Mouse (Mus musculus): ENCODE data around the gene Gm10718. TPM values are rescaled to one million over a fixed set of nuclear protein-coding genes. Genes with fewer than 3 reads are reported as not detected.
"Not testable (repeated sequence)": the region's sequence is repeated elsewhere in the genome, so short reads cannot be mapped to it uniquely, and the experiment has no call there.

Gene Gm10718
- polyA plus RNA-seq (2015; fragmentation: Nextera tagmentation; extraction: Ambion mirVana): not detected in 2 replicates

DNA sequence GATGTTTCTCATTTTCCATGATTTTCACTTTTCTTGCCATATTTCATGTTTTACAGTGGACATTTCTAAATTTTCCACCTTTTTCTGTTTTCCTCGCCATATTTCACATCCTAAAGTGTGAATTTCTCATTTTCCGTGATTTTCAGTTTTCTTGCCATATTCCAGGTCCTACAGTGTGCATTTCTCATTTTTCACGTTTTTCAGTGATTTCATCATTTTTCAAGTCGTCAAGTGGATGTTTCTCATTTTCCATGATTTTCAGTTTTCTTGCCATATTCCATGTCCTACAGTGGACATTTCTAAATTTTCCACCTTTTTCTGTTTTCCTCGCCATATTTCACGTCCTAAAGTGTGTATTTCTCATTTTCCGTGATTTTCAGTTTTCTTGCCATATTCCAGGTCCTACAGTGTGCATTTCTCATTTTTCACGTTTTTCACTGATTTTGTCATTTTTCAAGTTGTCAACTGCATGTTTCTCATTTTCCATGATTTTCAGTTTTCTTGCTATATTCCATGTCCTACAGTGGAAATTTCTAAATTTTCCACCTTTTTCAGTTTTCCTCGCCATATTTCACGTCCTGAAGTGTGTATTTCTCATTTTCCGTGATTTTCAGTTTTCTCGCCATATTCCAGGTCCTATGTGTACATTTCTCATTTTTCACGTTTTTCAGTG, at the start of gene Gm10718:
Gene Gm10718 (plus strand): TSS at position 236 of the 673 bp plus-strand sequence.
- H3K4me2 ChIP-seq; H3K4me1 ChIP-seq (replicated peaks); H3K36me3 ChIP-seq; H3K9ac ChIP-seq; ATAC-seq (ENCODE audit: low read depth); H3K4me3 ChIP-seq; H3K27ac ChIP-seq (replicated peaks); H3K9me3 ChIP-seq; H3K27me3 ChIP-seq: not testable (repeated sequence)
- WGBS: 74% methylated on average over 12 of the region's 13 CpGs

DNA sequence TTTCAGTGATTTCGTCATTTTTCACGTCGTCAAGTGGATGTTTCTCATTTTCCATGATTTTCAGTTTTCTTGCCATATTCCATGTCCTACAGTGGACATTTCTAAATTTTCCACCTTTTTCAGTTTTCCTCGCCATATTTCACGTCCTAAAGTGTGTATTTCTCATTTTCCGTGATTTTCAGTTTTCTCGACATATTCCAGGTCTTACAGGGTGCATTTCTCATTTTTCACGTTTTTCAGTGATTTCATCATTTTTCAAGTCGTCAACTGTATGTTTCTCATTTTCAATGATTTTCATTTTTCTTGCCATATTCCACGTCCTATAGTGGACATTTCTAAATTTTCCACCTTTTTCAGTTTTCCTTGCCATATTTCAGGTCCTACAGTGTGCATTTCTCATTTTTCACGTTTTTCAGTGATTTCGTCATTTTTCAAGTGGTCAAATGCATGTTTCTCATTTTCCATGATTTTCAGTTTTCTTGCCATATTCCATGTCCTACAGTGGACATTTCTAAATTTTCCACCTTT, 22.8 kb upstream of the Gm10718 start, which contains the start of gene Gm10722:
Gene Gm10722 (plus strand): TSS at position 478 of the 528 bp plus-strand sequence.
- H3K9me3 ChIP-seq; H3K27ac ChIP-seq (replicated peaks); H3K9ac ChIP-seq; ATAC-seq (ENCODE audit: low read depth); H3K27me3 ChIP-seq; H3K4me1 ChIP-seq (replicated peaks); H3K4me3 ChIP-seq; H3K36me3 ChIP-seq; H3K4me2 ChIP-seq: not testable (repeated sequence)
- WGBS: 75% methylated on average over 12 of the region's 12 CpGs

DNA sequence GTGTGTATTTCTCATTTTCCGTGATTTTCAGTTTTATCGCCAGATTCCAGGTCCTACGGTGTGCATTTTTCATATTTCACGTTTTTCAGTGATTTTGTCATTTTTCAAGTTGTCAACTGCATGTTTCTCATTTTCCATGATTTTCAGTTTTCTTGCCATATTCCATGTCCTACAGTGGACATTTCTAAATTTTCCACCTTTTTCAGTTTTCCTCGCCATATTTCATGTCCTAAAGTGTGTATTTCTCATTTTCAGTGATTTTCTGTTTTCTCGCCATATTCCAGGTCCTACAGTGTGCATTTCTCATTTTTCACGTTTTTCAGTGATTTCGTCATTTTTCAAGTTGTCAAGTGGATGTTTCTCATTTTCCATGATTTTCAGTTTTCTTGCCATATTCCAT, 22.3 kb upstream of the Gm10718 start:
- not testable (repeated sequence) for ATAC-seq (ENCODE audit: low read depth)

GRCm38 (mm10) chr9:3001948-3002659, 21.2 kb upstream of the Gm10718 start:
- not testable (repeated sequence) for H3K9ac ChIP-seq; H3K36me3 ChIP-seq; H3K27me3 ChIP-seq; H3K4me1 ChIP-seq (replicated peaks); H3K27ac ChIP-seq (replicated peaks); H3K4me3 ChIP-seq; H3K9me3 ChIP-seq; H3K4me2 ChIP-seq
- ATAC-seq (ENCODE audit: low read depth): peak; percentile 91
- WGBS: 69% methylated on average over 9 of the region's 11 CpGs

More for the DNA sequence above, 22.3 kb upstream of the Gm10718 start:
- H3K4me1 ChIP-seq (replicated peaks); H3K4me2 ChIP-seq; H3K36me3 ChIP-seq; H3K4me3 ChIP-seq; H3K9ac ChIP-seq; H3K27ac ChIP-seq (replicated peaks); H3K9me3 ChIP-seq; H3K27me3 ChIP-seq: not testable (repeated sequence)
- 64% methylated on average over 8 of the region's 8 CpGs for WGBS

- ATAC-seq (ENCODE audit: low read depth); H3K27me3 ChIP-seq: not testable (repeated sequence)
These were observed 20.5 kb upstream of the Gm10718 start, which contains the start of gene Gm11168 for GRCm38 (mm10) chr9:3002794-3003396. TSS of gene Gm11168 (plus strand) at chr9:3003346.

GRCm38 (mm10) chr9:3006179-3006578, 17.2 kb upstream of the Gm10718 start:
- peaks cover 11% of the 10 kb centered on the region for H3K9me3 ChIP-seq

More at GRCm38 (mm10) chr9:3002794-3003396, 20.5 kb upstream of the Gm10718 start, which contains the start of gene Gm11168:
- H3K36me3 ChIP-seq; H3K27ac ChIP-seq (replicated peaks); H3K4me1 ChIP-seq (replicated peaks); H3K9me3 ChIP-seq; H3K4me2 ChIP-seq; H3K9ac ChIP-seq; H3K4me3 ChIP-seq: not testable (repeated sequence)
- WGBS: 73% methylated on average over 6 of the region's 14 CpGs

GRCm38 (mm10) chr9:3006636-3007035, 16.7 kb upstream of the Gm10718 start:
- H3K4me1 ChIP-seq (replicated peaks); H3K4me3 ChIP-seq; H3K36me3 ChIP-seq; H3K27me3 ChIP-seq; H3K4me2 ChIP-seq; H3K27ac ChIP-seq (replicated peaks); H3K9ac ChIP-seq: not testable (repeated sequence)
- 71% methylated on average over 8 of the region's 8 CpGs for WGBS
- H3K9me3 ChIP-seq: peaks cover 11% of the 10 kb centered on the region
- ATAC-seq (ENCODE audit: low read depth): peak; percentile 78

More at GRCm38 (mm10) chr9:3006179-3006578, 17.2 kb upstream of the Gm10718 start:
- H3K9ac ChIP-seq; H3K4me3 ChIP-seq; H3K4me2 ChIP-seq; H3K27me3 ChIP-seq; H3K36me3 ChIP-seq; H3K4me1 ChIP-seq (replicated peaks); H3K27ac ChIP-seq (replicated peaks); ATAC-seq (ENCODE audit: low read depth): not testable (repeated sequence)
- 88% methylated on average over 1 of the region's 5 CpGs for WGBS

DNA sequence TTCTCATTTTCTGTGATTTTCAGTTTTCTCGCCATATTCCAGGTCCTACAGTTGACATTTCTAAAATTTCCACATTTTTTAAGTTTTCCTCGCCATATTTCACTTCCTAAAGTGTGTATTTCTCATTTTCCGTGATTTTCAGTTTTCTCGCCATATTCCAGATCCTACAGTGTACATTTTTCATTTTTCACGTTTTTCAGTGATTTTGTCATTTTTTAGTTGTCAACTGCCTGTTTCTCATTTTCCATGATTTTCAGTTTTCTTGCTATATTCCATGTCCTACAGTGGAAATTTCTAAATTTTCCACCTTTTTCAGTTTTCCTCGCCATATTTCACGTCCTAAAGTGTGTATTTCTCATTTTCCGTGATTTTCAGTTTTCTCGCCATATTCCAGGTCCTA, 16.1 kb upstream of the Gm10718 start:
- H3K4me1 ChIP-seq (replicated peaks); H3K4me3 ChIP-seq; H3K9ac ChIP-seq; H3K27me3 ChIP-seq; H3K4me2 ChIP-seq; H3K36me3 ChIP-seq; H3K27ac ChIP-seq (replicated peaks); H3K9me3 ChIP-seq: not testable (repeated sequence)
- peak; percentile 41; the same call in 1 of the 2 replicates for ATAC-seq (ENCODE audit: low read depth)
- WGBS: 71% methylated on average over 8 of the region's 9 CpGs

DNA sequence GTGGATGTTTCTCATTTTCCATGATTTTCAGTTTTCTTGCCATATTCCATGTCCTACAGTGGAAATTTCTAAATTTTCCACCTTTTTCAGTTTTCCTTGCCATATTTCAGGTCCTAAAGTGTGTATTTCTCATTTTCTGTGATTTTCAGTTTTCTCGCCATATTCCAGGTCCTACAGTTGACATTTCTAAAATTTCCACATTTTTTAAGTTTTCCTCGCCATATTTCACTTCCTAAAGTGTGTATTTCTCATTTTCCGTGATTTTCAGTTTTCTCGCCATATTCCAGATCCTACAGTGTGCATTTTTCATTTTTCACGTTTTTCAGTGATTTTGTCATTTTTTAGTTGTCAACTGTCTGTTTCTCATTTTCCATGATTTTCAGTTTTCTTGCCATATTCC, 14.0 kb upstream of the Gm10718 start:
- ATAC-seq (ENCODE audit: low read depth): peak; percentile 41; the same call in 1 of the 2 replicates
- WGBS: no CpG with 5 or more reads among the region's 5 CpGs

GRCm38 (mm10) chr9:3012054-3012621, 11.2 kb upstream of the Gm10718 start:
- not testable (repeated sequence) for H3K9me3 ChIP-seq; H3K27me3 ChIP-seq; H3K4me1 ChIP-seq (replicated peaks); H3K4me3 ChIP-seq; H3K4me2 ChIP-seq; ATAC-seq (ENCODE audit: low read depth); H3K27ac ChIP-seq (replicated peaks); H3K36me3 ChIP-seq; H3K9ac ChIP-seq
- WGBS: 85% methylated on average over 3 of the region's 7 CpGs

More for the DNA sequence above, 14.0 kb upstream of the Gm10718 start:
- H3K9me3 ChIP-seq; H3K4me2 ChIP-seq; H3K27me3 ChIP-seq; H3K36me3 ChIP-seq; H3K4me3 ChIP-seq; H3K4me1 ChIP-seq (replicated peaks); H3K27ac ChIP-seq (replicated peaks); H3K9ac ChIP-seq: not testable (repeated sequence)

DNA sequence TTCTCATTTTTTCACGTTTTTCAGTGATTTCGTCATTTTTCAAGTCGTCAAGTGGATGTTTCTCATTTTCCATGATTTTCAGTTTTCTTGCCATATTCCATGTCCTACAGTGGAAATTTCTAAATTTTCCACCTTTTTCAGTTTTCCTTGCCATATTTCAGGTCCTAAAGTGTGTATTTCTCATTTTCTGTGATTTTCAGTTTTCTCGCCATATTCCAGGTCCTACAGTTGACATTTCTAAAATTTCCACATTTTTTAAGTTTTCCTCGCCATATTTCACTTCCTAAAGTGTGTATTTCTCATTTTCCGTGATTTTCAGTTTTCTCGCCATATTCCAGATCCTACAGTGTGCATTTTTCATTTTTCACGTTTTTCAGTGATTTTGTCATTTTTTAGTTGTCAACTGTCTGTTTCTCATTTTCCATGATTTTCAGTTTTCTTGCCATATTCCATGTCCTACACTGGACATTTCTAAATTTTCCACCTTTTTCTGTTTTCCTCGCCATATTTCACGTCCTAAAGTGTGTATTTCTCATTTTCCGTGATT, 10.5 kb upstream of the Gm10718 start, which contains the start of gene Gm10721:
Gene Gm10721 (plus strand): TSS at position 408 of the 547 bp plus-strand sequence.
- not testable (repeated sequence) for H3K27ac ChIP-seq (replicated peaks); H3K4me3 ChIP-seq; H3K27me3 ChIP-seq; H3K36me3 ChIP-seq; H3K9ac ChIP-seq; H3K4me1 ChIP-seq (replicated peaks); H3K4me2 ChIP-seq; H3K9me3 ChIP-seq
- ATAC-seq (ENCODE audit: low read depth): peak; percentile 9; the same call in 1 of the 2 replicates
- no CpG with 5 or more reads among the region's 11 CpGs for WGBS

Measured in neural tube, embryonic 13.5 days (tissue).